Mouse (Mus musculus) embryonic facial prominence, embryonic 14.5 days (tissue): ENCODE results near the gene Usp19. TPM values are rescaled to one million over a fixed set of nuclear protein-coding genes. Genes with fewer than 3 reads are reported as not detected.

Experiments
- ATAC-seq: fragments of 200-750 bp; cut with Nextera tagmentation; 2 replicates; pipeline ENCODE4 v1.8.0; 2017; ENCODE audit warnings: low read depth, moderate number of reproducible peaks, moderate TSS enrichment
- DNase-seq: peaks from one replicate; pipeline ENCODE4 v3.0.0-alpha.2; 2015; ENCODE audit warnings: low spot score
- H3K27ac ChIP-seq: fragments of 300-500 bp; sonication (generic); replicated peaks from 2 replicates; pipeline ENCODE4 v1.5.1; 2014; ENCODE audit warnings: low read depth, mild to moderate bottlenecking, low read length, moderate library complexity
- H3K27me3 ChIP-seq: fragments of 300-500 bp; sonication (generic); replicated peaks from 2 replicates; pipeline ENCODE4 v1.6.1; 2014; ENCODE audit warnings: low read length; ENCODE audit not compliant: control insufficient read depth, insufficient read depth
- H3K36me3 ChIP-seq: fragments of 300-500 bp; sonication (generic); 2 replicates; pipeline ENCODE4 v1.6.1; 2014; ENCODE audit warnings: low read length, mixed read lengths; ENCODE audit not compliant: control insufficient read depth, insufficient read depth
- H3K4me1 ChIP-seq: fragments of 300-500 bp; sonication (generic); 2 replicates; pipeline ENCODE4 v1.6.1; 2014; ENCODE audit warnings: antibody characterized with exemption, low read length; ENCODE audit not compliant: control insufficient read depth, insufficient read depth
- H3K4me2 ChIP-seq: fragments of 300-500 bp; sonication (generic); 2 replicates; pipeline ENCODE4 v1.6.1; 2014; ENCODE audit warnings: low read depth, mild to moderate bottlenecking, low read length, moderate library complexity, mixed read lengths
- H3K4me3 ChIP-seq: fragments of 300-500 bp; sonication (generic); 2 replicates; pipeline ENCODE4 v1.5.1; 2014; ENCODE audit warnings: low read depth, mild to moderate bottlenecking, low read length
- H3K9ac ChIP-seq: fragments of 300-500 bp; sonication (generic); 2 replicates; pipeline ENCODE4 v1.6.1; 2014; ENCODE audit warnings: low read depth, mild to moderate bottlenecking, low read length, moderate library complexity, mixed read lengths
- H3K9me3 ChIP-seq: fragments of 300-500 bp; sonication (generic); 2 replicates; pipeline ENCODE4 v1.6.1; 2016; ENCODE audit warnings: low read length; ENCODE audit not compliant: control insufficient read depth
- WGBS: fragments of 180-500 bp; shearing (Covaris S2); extraction: QIAGEN DNeasy Blood & Tissue Kit; methylation state at CpG from one replicate; pipeline ENCODE4 v1.1.7; 2014; 5-methylcytosine and 5-hydroxymethylcytosine counted together
- polyA plus RNA-seq: library from polyadenylated mRNA; unstranded; fragments of >200 nt; fragmentation: Nextera tagmentation; extraction: Ambion mirVana; gene quantifications from 2 replicates; pipeline ENCODE4 v1.2.1, GENCODE M21; 2014

Gene Usp19
- polyA plus RNA-seq, 1 experiment from 2014 or later: 57.8 TPM

DNA sequence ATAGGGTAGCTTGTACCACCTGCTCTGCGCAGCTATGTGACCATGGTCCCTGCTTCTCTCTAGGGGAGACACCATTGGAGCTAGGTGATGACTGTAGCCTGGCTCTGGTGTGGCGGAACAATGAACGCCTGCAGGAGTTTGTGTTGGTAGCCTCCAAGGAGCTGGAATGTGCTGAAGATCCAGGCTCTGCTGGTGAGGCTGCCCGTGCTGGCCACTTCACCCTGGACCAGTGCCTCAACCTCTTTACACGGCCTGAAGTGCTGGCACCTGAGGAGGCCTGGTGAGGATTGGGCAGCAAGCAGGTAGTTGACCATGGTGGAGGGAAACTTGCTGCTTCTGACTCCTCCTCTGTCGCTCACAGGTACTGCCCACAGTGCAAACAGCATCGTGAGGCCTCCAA lies 8.8 kb downstream of the Usp19 start:
- Histone ChIP-seq H3K9me3 (no peaks in the 10 kb centered on the region), H3K4me2 (no peak overlapping the region), H3K27me3 (no peaks in the 10 kb centered on the region), H3K4me3 (no peak overlapping the region), H3K4me1 (no peaks in the 10 kb centered on the region), H3K36me3 (peaks cover 95% of the 10 kb centered on the region), H3K9ac (no peak overlapping the region), H3K27ac (no peak overlapping the region)
- DNase-seq (no peak), ATAC-seq (no peak)
- 91% methylated on average over 7 of the region's 7 CpGs for WGBS

DNA sequence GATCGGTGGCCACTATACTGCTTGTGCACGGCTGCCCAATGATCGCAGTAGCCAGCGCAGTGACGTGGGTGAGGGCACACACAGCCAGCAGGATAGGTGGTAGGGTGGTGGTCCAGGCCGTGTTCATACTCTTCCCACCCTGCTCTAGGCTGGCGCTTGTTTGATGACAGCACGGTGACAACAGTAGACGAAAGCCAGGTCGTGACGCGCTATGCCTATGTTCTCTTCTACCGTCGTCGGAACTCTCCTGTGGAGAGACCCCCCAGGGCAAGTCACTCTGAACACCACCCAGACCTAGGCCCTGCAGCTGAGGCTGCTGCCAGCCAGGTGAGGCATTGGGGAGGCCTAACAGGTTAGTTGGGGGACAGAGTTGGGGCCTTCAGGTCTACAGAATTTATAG lies 9.5 kb downstream of the Usp19 start:
- no peak for ATAC-seq
- no peak overlapping the region for H3K27ac ChIP-seq
- DNase-seq: no peak
- no peak overlapping the region for H3K9ac ChIP-seq
- H3K36me3 ChIP-seq: peaks cover 88% of the 10 kb centered on the region
- no peak overlapping the region for H3K4me3 ChIP-seq
- no peaks in the 10 kb centered on the region for H3K9me3 ChIP-seq
- WGBS: 96% methylated on average over 15 of the region's 15 CpGs
- H3K4me2 ChIP-seq: no peak overlapping the region
- H3K4me1 ChIP-seq: no peaks in the 10 kb centered on the region
- no peaks in the 10 kb centered on the region for H3K27me3 ChIP-seq

DNA sequence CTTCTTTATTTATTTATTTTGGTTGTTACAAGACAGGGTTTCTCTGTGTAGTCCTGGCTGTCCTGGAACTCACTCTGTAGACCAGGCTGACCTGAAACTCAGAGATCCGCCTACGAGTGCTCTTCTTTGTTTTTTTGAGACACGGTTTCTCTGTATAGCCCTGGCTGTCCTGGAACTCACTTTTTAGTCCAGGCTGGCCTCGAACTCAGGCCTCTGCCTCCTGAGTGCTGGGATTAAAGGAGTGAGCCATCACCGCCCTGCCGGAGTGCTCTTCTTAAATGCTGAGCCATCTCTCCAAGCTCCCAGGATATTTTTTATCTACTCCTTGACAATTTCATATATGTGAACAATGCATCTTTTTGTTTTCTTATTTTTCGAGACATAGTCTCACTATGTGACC lies 16.5 kb downstream of the Usp19 start:
- Histone ChIP-seq H3K27me3 (no peaks in the 10 kb centered on the region), H3K4me2 (peak overlapping the region; percentile 62), H3K27ac (peak overlapping the region; percentile 63), H3K4me1 (peaks cover 10% of the 10 kb centered on the region), H3K36me3 (peaks cover 46% of the 10 kb centered on the region), H3K4me3 (peak overlapping the region; percentile 63), H3K9ac (0 out of 2 replicates have a peak overlapping the region, but pooled peaks have one; percentile 75), H3K9me3 (no peaks in the 10 kb centered on the region)
- ATAC-seq: no peak
- 89% methylated on average over 7 of the region's 7 CpGs for WGBS
- DNase-seq: no peak

DNA sequence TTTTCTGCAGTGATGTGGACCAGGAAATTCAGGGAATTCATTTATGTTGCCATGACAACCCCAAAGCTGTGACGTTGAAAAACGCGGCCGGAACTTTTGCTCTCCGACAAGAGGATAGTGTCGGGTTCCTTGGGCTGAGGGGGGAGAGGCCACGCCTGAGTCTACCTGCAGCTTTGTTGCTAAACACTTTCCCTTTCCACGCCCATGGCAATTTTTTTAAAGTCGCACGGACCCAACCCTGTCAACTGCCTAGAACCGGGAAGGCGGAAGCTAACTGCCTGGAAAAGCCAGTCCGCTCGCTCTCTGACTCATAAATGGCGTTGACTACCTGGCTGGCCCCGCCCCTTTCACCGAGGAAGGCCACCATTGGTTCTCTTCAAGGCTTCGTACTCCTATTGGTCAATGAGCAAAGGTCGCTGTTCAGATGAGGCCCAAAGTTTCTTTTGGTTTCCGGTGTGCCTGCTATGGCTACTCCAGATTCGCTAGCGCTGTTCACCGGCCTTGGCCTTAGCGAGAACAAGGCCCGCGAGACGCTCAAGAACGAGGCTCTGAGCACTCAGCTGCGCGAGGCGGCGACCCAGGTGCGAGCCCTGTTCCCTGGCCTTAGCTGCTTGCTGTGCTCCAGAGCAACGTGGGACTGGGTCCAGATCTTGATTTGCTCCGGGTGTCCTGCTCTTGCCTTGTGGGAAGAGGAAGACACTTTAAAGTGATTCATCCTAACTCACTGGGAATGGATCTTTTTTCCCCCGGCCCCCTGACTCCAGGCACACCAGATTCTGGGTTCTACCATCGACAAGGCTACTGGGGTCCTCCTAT lies 17.4 kb downstream of the Usp19 start, which contains the start of gene Qars:
Gene Qars, plus strand, starts transcription at position 88 of the 816 bp plus-strand sequence.
- peak; percentile 98 for ATAC-seq
- no peaks in the 10 kb centered on the region for H3K27me3 ChIP-seq
- peak; percentile 98 for DNase-seq
- peaks cover 10% of the 10 kb centered on the region for H3K4me1 ChIP-seq
- under 1% methylated on average over 34 of the region's 37 CpGs for WGBS
- peak within 1 kb of the TSS; percentile 81 for H3K27ac ChIP-seq
- peak within 1 kb of the TSS; percentile 75 for H3K9ac ChIP-seq
- H3K36me3 ChIP-seq: peaks cover 47% of the 10 kb centered on the region
- H3K9me3 ChIP-seq: no peaks in the 10 kb centered on the region
- H3K4me2 ChIP-seq: peak within 1 kb of the TSS; percentile 62
- H3K4me3 ChIP-seq: peak within 1 kb of the TSS; percentile 63

- H3K4me2 ChIP-seq: peak overlapping the region; percentile 62
- H3K4me3 ChIP-seq: peak overlapping the region; percentile 63
- peaks cover 10% of the 10 kb centered on the region for H3K4me1 ChIP-seq
- H3K36me3 ChIP-seq: peaks cover 47% of the 10 kb centered on the region
- H3K27me3 ChIP-seq: no peaks in the 10 kb centered on the region
- WGBS: 87% methylated on average over 7 of the region's 7 CpGs
- DNase-seq: no peak
- ATAC-seq: no peak
- no peaks in the 10 kb centered on the region for H3K9me3 ChIP-seq
- peak overlapping the region; percentile 75 for H3K9ac ChIP-seq
- no peak overlapping the region for H3K27ac ChIP-seq
Observed at GRCm38 (mm10) chr9:108508776-108509175, 18.4 kb downstream of the Usp19 start.

DNA sequence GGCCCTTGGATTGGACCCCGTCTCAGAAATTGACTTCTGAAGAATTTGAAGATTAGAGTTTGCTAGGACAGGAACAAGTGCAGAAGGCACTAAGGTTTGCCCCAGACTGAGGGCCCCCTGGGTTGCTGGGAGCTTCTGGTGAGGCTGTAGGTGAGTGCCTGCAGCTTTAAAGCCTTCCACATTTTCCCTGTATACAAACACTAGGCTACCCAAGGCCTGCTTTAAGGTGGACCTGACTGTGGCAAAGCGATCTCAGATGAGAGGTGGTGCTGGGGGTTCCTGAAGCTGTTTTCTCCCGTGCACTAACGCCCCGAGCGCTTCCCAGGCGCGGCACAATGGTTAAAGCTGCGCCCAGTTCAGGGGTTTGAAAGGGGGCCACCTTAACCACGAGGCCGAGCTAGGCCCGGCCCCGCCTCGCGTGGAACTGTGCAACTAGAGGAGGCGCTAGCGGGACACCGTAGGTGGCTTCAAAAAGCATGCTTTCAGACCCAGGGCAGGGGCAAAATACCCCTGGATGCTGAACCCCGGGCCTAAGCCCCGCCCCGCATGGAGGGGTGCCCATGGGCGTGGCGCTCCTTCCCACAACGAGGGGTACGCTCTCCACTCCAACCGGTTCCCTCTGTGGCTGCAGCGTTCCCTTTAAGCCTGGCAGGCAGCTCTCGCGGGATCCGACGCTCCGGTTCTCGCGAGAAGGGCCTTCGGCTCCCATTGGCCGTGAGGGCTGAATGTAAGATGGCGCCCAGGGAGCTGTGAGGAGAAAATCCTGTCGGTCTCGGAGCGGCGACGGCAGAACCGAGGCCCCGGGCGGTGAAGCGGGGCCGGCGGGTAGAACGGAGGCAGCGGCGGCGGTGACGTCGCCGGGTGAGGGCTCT lies 26.2 kb downstream of the Usp19 start, which contains the start of gene Qrich1:
Gene Qrich1, plus strand, starts transcription at position 427 of the 872 bp plus-strand sequence.
- Histone ChIP-seq H3K4me1 (peaks cover 9% of the 10 kb centered on the region; the same call in 1 of the 2 replicates), H3K4me2 (peak within 1 kb of the TSS; percentile 86), H3K27me3 (no peaks in the 10 kb centered on the region), H3K4me3 (peak within 1 kb of the TSS; percentile 97), H3K9me3 (no peaks in the 10 kb centered on the region), H3K36me3 (peaks cover 57% of the 10 kb centered on the region), H3K9ac (peak within 1 kb of the TSS; percentile 99), H3K27ac (peak within 1 kb of the TSS; percentile 100)
- 1% methylated on average over 46 of the region's 55 CpGs for WGBS
- DNase-seq (peak; percentile 100), ATAC-seq (peak; percentile 98)

- Histone ChIP-seq H3K9ac (peak overlapping the region; percentile 99), H3K36me3 (peaks cover 49% of the 10 kb centered on the region), H3K27me3 (no peaks in the 10 kb centered on the region), H3K4me3 (peak overlapping the region; percentile 97), H3K9me3 (no peaks in the 10 kb centered on the region), H3K4me2 (peak overlapping the region; percentile 62), H3K27ac (peak overlapping the region; percentile 100), H3K4me1 (peaks cover 9% of the 10 kb centered on the region; the same call in 1 of the 2 replicates)
- under 1% methylated on average over 41 of the region's 95 CpGs for WGBS
- DNase-seq (peak; percentile 90), ATAC-seq (peak; percentile 78)
Observed at GRCm38 (mm10) chr9:108517253-108517930, 27.0 kb downstream of the Usp19 start.

- DNase-seq (peak; percentile 86), ATAC-seq (no peak)
- H3K36me3 ChIP-seq: peaks cover 44% of the 10 kb centered on the region
- under 1% methylated on average over 12 of the region's 13 CpGs for WGBS
- no peaks in the 10 kb centered on the region for H3K27me3 ChIP-seq
- peak overlapping the region; percentile 62 for H3K4me2 ChIP-seq
- H3K9me3 ChIP-seq: no peaks in the 10 kb centered on the region
- H3K27ac ChIP-seq: peak overlapping the region; percentile 100
- H3K4me1 ChIP-seq: peaks cover 9% of the 10 kb centered on the region; the same call in 1 of the 2 replicates
- H3K9ac ChIP-seq: peak overlapping the region; percentile 99
- peak overlapping the region; percentile 97 for H3K4me3 ChIP-seq
Observed at GRCm38 (mm10) chr9:108517931-108518332, 27.5 kb downstream of the Usp19 start.
